Mouse (Mus musculus) fat pad, adult 2 months (tissue): ENCODE data around the gene Aip.

Source experiments
- DNase-seq: peaks from one replicate; pipeline ENCODE4 v3.0.0-alpha.2; 2011; ENCODE audit warnings: low read depth, low spot score; ENCODE audit errors: extremely low read depth

The Aip gene

DNA sequence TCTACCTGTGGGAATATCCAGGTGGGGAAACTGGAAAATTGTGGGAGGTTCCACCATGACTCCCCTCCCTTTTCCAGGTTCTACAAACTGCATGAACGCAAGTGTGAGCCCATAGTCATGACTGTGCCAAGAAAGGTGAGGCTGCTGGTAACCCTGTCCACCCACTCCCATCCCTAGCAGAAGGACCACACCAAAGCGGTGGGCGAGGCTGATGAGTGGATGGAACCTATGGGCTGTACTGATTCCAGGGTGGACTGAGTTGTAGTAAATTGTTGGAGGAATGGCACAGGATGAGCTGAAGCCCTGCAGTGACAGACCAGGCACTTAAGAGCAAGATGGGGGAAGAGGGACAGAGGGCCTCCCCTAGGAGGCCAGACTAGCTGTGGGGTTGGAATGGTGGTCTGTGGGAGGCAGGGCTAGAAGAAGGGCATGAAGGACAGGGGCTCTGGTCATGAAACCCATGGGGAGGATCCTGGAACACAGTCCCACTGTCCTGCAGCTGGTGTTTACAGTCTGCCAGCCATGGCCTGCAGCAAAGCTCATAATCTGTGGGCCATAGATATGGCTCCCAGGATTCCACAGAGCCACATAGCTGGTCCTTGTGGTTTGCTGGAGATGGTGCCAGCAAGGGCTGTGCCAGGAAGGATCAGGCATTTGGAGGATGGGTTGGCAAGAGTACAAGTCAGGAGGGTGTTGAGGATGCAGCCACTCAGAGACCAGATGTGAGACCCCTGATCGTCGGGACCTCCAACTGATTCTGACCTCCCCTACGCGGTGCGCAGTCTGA lies 27.0 kb upstream of the Aip start:
- no peak for DNase-seq

DNA sequence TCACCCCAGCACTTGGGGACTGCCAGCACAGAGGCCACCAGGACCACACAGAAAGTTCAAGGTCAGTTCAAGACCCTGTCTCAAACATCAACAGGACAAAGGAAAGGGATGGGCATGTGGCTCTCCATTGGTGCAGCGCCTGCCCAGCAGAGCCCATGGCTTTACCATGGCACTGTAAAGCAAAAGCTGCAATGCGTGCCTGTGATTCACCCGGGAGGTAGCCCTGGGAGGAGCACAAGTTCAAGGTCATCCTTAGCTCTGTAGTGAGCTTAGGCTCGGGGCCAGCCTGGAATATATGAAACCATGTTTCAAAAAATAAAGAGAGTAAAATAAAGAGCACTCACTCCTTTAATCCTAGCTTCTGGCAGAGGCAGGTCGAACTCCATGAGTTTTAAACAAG lies 26.2 kb upstream of the Aip start:
- no peak for DNase-seq

DNA sequence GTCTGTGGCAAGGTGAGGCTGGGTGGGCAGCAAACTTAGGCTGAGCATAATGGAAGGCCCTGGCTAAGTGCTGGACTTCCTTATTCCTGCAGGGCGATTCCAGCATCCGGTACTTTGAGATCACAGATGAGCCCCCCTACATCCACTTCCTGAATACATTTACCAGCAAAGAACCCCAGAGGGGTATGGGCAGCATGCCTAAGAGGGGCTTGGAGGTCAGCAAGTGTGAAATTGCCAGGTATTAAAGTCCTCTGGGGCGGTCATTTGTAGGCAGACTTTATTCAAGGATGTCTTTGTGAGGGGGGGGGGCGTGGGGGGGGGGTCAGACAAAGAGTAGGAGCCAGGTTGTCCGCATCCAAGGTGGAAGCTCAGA lies 25.8 kb upstream of the Aip start:
- DNase-seq: no peak

DNA sequence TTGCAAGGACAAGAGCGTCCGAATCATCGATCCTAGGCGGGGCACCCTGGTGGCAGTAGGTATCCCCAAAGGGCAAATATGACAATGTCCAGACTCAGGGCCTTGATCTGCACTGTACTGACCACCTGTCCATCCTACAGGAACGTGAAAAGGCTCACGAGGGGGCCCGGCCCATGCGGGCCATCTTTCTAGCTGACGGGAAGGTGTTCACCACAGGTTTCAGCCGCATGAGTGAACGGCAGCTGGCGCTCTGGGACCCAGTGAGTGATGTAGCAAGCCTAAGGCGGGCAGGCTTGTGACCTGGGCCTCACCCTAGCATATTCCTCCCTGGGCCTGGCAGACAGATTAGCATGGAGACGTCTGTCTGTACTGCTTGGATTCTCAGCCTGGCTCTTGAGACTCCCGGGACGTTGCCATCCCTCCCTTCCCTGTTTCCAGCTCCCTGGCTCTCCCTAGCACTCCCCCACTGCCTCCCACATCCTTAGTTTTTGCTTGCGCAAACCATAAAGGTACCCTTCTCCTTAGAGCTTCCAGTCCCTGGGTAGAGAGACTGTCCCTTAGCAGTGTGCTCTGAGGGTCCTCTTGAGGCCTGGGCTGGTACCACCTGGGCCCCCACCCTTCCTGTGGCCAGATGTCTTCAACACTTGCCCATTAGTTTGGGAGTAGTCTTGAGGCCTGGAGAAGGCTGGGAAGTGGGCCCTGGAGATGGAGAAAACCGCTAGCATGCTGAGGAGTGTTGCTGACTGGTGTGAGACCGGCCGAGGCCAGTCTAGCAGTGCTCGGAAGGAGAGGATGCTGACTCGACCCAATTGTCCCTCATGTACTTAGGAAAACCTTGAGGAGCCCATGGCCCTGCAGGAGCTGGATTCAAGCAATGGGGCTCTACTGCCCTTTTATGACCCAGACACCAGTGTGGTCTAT lies 25.2 kb upstream of the Aip start:
- DNase-seq: no peak

DNA sequence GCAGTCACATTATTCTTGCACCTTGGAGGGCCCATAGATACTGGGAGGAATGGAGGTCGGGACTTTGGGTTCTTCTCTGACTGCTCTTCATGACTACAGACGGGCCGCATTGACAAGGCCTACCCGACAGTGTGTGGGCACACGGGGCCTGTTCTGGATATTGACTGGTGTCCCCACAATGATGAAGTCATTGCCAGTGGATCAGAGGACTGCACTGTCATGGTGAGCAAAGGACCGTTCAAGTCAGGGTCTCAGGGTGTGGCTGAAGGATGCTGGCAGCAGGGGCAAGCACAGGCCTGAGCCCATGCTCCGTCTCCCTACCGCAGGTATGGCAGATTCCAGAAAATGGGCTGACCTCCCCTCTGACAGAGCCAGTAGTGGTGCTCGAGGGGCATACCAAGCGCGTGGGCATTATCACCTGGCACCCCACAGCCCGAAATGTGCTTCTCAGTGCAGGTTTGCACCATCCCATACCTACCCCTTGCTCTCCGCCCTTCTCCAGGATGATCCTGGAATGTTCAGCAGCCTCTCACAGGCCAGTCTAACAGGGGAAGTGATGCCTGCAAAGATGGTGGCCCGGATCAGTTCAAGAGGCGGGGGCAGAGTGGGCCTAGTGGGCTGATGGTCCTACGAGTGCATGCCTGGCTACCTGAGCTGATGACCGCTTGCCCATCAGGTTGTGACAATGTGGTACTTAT lies 24.3 kb upstream of the Aip start:
- no peak for DNase-seq

DNA sequence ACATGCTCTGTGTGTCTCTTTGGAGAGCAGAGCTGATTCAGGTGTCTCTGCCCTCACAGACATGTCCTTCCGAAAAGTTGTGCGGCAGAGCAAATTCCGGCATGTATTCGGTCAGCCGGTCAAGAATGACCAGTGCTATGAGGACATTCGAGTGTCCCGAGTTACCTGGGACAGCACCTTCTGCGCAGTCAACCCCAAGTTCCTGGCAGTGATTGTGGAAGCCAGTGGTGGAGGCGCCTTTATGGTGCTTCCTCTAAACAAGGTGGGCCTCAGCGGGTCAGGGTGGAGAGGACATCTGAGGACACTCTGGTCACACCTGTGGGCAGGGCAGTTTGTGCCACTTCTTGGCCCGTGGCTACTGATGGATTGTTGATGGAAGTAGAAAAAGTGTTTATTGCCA lies 23.6 kb upstream of the Aip start:
- no peak for DNase-seq

DNA sequence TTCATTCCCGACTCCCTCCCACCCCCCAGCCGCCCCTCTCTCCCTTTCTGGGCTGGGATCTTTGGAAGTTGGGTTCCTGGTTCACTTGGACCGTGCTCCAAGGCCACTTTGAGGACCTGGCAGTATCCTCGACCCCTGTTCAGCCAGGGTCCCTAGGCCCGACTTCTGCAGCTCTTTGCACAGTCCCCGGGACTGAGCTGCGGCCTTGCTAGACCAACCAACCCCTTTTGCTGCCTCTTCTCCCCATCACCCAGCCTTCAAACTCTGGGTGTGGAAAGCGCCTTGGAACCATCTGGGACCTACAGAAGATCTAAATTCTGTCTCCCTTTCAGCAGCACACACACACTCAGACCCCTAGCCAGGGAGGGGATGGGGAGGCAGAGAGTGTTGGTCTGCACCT lies 23.2 kb upstream of the Aip start:
- no peak for DNase-seq

DNA sequence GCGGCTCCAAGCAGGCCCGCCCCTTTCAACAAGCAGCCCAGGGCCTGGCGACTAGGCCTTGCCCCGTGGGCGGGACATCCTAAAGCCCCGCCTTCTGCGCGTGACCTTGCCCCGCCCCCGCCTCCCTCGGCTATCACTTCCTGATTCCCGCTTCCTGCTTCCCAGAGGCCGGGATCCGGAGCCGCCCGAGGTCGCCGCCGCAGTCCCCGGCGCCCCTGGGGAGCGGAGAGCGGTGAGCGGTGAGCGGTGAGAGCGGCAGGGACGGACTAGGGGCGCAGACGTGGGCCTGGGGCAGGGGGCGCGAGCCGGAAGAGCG lies 22.8 kb upstream of the Aip start, which contains the start of gene Coro1b:
Coro1b (plus strand) TSS at position 129 of the 316 bp plus-strand sequence.
- no peak for DNase-seq

DNA sequence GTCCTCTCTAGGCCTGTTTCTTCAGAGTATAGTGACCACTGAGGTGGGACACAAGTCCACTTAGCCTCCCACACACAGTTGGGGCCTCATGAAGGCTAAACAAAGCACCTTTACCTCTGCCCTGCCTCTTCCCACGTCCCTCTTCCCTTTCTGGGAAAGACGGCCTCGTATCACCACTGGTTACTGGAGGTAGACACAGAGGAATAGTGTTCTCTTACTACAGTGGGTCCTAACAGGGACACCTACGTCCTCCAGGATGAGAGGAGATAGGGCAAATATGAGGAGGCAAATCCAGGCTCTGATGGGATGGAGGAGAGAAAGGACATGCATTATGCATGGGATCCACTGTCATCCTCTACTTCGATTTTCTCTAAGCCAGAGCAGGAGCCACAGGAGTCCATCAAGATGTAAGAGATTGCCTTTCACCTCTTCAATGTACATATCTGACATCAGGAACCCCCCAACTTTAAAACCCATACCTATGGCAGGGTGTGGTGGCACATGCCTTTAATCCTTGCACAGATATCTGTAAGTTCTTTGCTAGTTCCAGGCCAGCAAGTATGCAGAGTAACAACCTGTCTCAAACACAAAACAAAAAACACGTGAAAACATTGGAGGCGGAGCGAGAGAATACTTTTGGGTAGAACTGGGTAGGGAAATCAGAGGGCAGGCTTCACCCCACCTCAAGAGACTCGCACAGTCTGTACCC lies 22.3 kb upstream of the Aip start:
- no peak for DNase-seq

DNA sequence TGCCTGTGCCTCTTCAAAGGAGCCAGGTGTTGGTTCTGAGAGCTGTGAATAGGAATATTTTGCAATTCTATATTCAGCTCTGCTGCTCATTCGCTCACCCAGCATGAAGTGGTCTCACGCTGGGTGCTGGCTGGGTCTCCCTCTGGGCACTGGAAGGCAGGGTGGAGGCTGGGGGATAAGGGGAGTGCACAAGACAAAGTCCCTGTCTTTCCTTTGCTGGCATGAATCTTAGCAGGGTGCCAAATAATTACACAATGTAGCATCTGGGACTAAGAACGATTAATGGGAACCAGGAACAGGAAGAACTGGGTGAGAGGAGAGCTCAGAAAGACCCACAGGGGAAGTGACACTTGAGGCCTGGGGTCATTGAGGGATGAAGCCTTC lies 21.4 kb upstream of the Aip start:
- peak; percentile 69 for DNase-seq

DNA sequence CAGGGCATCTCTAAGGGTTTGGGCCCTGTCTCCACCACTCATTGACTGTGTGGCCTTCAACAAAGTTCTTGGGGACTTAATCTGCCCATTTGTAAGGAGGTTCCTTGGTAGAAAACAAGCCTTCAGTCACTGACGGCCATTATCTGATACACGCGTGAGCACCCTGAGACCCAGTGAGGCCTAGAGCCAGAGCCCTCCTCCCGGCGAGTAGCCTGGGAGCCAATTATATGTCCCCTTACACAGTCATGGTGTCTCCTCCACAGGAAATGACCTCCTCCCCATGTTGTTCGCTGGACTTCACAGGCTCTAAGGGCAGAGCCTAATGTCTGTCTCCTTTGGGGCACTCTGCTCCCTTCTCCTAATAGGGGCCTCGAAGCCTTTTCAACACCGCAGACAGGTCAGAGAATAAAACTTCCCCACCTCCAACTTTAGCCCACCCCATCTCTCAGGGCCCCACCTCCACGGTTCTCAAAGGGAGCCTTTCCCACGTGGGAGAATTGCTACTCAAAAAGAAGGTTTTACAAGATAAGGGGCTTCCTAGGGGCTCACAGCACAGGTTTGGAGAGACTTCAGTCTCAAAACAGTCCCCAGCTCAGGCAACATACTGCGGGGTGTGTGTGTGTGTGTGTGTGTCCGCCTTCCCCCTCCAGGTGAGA lies 20.8 kb upstream of the Aip start:
- no peak for DNase-seq

DNA sequence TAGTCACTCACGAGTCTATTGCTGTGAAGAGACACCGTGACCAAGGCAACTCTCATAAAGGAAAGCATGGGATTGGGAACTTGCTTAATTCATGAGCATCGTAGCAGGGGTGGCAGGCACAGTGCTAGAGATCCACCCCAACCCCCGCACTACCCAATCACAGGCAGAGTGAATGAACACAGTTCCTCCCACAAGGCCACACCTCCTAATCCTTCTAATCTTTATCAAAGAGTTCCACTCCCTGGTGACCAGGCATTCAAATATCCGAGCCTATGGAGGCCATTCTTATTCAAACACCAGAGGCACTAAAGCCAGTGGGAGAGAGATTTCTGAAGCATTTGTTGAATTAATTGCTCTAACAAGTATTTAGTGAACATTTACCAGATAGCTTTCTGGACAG lies 20.3 kb upstream of the Aip start:
- no peak for DNase-seq

DNA sequence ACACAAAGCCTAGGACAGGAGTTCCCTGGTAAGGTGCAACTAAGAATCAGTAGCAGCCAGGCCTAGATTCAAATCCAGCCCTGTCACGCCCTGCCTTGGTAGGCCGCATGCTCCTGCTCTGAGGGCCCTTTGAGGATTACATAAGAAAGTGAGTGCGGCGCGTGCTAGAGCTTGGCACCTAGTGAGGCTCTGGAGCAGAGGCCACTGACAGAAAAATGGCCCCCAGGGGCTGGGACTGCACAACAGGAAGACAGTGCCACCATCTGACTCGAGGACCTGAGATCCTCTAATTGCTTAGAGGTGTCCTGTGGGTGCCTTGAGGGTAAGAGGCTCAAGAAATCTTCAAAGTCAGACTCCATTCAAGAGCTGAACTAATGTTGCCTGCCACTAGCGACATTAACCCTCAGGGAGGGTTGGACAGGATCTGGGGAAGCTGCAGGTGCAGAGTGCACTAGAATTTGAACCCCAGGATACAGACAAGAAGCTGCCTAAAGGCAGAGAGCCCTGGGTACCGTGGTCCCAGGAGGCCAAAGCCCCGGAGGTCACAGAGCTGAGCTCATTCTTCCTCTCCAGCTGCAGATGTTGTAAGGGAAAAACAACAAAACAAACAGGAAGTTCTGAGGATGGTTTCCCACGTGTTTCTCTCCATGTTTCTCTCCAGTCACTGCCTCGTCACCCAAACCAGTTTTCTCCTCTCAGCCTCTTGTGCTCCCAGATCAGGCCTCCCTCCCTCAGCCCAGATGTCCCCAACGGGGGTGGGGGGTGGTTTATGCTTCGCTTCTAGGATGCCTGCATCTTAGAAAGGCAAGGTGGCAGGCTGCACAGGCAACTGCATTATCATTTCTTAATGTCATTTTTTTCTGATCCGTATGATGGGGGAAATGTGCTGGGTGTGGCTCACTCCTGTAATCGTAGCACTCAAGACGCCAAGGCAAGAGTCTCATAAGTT lies 19.2 kb upstream of the Aip start:
- no peak for DNase-seq

DNA sequence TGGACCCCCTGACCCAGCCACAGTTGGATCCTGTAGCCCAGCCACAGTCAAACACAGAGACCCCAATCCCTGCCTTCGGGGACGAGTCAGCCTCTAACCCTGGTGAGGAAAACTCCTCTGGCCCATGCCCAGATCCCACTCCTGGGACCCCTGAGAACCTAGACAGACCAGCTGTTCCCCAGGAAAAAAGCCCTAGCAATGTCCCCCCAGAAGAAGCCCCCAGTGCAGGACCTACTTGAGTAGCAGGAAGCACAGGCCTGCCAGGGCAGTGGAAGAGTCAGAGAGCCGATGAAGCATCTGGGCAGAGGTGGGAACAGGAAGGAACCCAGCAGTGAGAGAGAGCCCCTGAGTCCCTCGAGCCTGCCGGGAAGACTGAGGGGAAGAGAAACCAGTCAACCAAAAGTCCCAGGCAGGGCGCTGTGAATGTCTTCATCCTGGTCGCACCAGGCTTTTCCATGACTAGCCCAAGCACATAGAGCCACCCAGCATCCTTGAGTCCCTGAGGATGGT lies 18.2 kb upstream of the Aip start, which contains the start of gene Cabp4:
Cabp4 (minus strand) TSS at position 275 of the 510 bp plus-strand sequence.
- no peak for DNase-seq

DNA sequence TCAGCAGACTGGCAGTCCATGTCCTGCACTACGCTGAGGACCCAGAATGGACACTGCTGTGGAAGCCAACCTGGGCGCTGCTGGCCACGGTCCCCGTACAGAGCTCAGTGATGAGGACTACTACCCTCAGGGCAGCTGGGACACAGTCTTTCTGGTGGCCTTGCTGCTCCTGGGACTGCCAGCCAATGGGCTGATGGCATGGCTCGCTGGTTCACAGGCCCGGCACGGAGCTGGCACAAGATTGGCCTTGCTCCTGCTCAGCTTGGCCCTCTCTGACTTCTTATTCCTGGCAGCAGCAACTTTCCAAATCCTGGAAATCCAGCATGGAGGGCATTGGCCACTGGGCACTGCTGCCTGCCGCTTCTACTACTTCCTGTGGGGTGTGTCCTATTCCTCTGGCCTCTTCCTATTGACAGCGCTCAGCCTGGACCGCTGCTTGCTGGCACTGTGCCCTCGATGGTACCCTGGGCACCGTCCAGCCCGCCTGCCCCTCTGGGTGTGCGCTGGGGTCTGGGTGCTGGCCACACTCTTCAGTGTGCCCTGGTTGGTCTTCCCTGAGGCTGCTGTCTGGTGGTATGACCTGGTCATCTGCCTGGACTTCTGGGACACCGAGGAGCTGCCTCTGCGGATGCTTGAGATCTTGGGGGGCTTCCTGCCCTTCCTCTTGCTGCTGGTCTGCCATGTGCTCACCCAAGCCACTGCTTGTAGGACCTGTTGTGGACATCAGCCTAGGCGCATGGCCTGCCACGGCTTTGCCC lies 16.9 kb upstream of the Aip start:
- DNase-seq: no peak

DNA sequence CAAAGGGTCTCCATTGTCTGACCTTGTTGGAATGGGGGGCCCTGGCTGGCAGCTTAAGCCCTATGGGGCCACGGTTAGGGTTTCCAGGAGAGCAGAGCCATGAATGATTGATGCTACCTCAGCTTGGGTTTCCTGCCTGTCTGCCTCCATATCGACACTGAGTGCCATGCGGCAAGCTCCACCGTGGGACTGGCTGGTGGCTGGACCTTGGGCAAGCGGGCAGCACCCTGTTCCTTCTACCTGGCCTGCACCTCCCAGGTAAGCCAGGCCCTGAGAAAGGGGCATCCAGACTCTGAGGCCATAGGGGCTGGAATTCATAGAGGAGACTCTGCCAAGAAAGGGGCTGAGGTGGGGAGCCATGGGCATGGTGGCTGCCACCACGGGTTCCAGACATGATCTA lies 14.5 kb upstream of the Aip start:
- DNase-seq: no peak

DNA sequence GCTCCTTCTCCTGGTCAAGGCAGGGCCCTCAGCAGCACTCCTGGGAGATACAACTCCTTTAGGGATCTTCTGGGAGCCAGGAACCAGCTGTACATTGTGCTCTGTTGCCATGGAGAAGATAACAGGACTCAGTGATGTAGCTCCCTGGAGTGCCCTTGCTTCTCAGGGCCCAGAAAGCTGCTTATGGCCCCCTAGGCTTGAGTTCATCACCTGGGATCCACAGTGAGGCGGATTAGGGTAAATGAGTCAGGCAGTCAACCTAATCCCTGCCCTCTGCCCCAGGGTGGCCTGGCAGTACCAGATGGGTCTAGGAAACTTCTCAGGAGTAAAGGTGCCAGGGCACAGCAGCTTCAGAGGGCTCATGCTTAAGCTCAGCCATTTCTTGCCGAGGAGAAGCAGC lies 13.8 kb upstream of the Aip start, which contains the start of gene Gpr152:
Gpr152 (plus strand) TSS at position 342 of the 400 bp plus-strand sequence.
- no peak for DNase-seq

DNA sequence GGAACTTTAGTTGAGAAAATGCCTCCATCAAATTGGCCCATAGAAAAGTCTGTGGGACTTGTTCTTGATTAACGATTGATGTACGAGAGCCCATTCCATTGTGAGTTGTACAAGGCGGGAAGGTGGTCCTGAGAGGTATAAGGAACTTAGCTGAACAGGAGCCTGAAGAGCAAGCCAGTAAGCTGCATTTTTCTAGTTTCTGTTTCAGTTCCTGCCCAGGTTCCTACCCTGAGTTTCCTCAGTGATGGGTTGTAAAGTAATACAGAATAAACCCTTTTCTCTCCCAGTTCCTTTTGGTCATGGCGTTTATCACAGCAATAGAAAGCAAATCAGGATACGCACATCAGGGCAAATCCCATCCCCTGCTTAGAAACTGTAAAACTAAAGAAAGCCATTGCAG lies 12.3 kb upstream of the Aip start:
- DNase-seq: no peak
